Mouse (Mus musculus): ENCODE measurements around the gene Zdhhc1. TPM values are rescaled to one million over a fixed set of nuclear protein-coding genes. Genes with fewer than 3 reads are reported as not detected.

The Zdhhc1 gene
- polyA plus RNA-seq, 1 experiment, result 45.4 TPM

GRCm38 (mm10) chr8:105504617-105505016, 7.9 kb upstream of the Zdhhc1 start:
- Histone ChIP-seq H3K4me1 (ENCODE audit: control insufficient read depth, insufficient read depth, low read length) (peaks cover 1% of the 10 kb centered on the region; the same call in 1 of the 2 replicates), H3K27ac (ENCODE audit: control insufficient read depth, insufficient read depth, low read depth, low read length) (no peak overlapping the region), H3K4me3 (ENCODE audit: control insufficient read depth, low read depth, low read length) (no peak overlapping the region), H3K36me3 (ENCODE audit: control insufficient read depth, insufficient read depth, low read length) (no peaks in the 10 kb centered on the region), H3K27me3 (ENCODE audit: control insufficient read depth, insufficient read depth, low read length) (no peaks in the 10 kb centered on the region)
- no peak for TF ChIP-seq CTCF (IDR thresholded peaks at IDR 0.05; ENCODE audit: control insufficient read depth, insufficient read depth, insufficient replicate concordance, low read depth, low read length)
- TF ChIP-seq POLR2A (IDR thresholded peaks at IDR 0.05; ENCODE audit: control insufficient read depth, low read depth, low read length), result no peak

- no peaks in the 10 kb centered on the region for H3K27me3 ChIP-seq (ENCODE audit: control insufficient read depth, insufficient read depth, low read length)
- H3K27ac ChIP-seq (ENCODE audit: control insufficient read depth, insufficient read depth, low read depth, low read length), result no peak overlapping the region
- H3K4me1 ChIP-seq (ENCODE audit: control insufficient read depth, insufficient read depth, low read length), result peaks cover 5% of the 10 kb centered on the region
- TF ChIP-seq CTCF (IDR thresholded peaks at IDR 0.05; ENCODE audit: control insufficient read depth, insufficient read depth, insufficient replicate concordance, low read depth, low read length) (no peak), POLR2A (IDR thresholded peaks at IDR 0.05; ENCODE audit: control insufficient read depth, low read depth, low read length) (no peak)
- no peak overlapping the region for H3K4me3 ChIP-seq (ENCODE audit: control insufficient read depth, low read depth, low read length)
- H3K36me3 ChIP-seq (ENCODE audit: control insufficient read depth, insufficient read depth, low read length), result no peaks in the 10 kb centered on the region
These were observed 3.1 kb upstream of the Zdhhc1 start for GRCm38 (mm10) chr8:105499787-105500186.

DNA sequence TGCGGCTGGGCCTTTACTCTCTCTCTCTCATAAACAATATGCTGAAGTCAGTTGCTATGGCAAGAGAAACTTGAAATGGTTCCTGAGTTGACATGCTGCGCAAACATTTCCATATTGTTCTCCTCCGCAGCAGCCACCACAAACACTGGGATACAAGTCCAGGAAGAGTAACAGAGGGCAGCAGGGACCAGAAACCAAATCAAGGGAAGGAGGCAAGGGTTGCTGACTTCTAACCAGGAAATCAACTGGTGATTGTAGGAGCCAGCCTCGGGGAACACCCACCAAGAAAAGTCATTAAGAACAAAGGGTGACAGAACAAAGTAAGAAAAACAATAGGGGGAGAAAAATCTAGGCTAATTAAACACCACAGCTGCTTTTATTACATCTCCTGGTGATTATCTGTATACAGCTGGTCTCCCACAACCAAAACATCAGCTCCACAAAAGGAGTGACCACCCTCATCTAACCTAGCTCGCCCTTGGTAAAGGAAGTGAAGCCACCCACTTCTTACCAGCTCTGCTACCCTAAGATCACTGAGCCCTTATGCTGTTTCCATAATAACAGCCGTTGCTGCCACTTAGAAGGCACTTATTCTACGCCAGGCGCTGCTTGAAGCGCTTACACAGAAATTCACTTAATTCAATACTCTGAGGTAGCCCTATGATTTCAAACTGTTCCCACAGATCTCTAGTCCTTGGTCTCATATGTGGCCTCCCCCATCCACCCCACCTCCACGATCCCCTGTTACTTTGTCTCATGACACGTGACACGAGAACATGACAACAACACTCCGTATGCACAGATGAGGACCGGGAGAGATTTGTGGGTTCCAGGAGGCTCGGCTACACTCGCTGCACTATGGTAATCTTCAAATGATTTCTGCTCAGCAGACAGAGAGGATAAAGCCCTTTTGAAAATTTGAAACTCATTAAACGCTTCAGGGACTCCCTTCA, 1.1 kb downstream of the Zdhhc1 start:
- no peak for TF ChIP-seq POLR2A (IDR thresholded peaks at IDR 0.05; ENCODE audit: control insufficient read depth, low read depth, low read length)
- TF ChIP-seq CTCF (IDR thresholded peaks at IDR 0.05; ENCODE audit: control insufficient read depth, insufficient read depth, insufficient replicate concordance, low read depth, low read length), result no peak
- no peaks in the 10 kb centered on the region for H3K27me3 ChIP-seq (ENCODE audit: control insufficient read depth, insufficient read depth, low read length)
- H3K27ac ChIP-seq (ENCODE audit: control insufficient read depth, insufficient read depth, low read depth, low read length), result peak overlapping the region; percentile 95
- peak overlapping the region; percentile 96 for H3K4me3 ChIP-seq (ENCODE audit: control insufficient read depth, low read depth, low read length)
- H3K36me3 ChIP-seq (ENCODE audit: control insufficient read depth, insufficient read depth, low read length), result no peaks in the 10 kb centered on the region; the same call in 1 of the 2 replicates
- peaks cover 5% of the 10 kb centered on the region for H3K4me1 ChIP-seq (ENCODE audit: control insufficient read depth, insufficient read depth, low read length)

DNA sequence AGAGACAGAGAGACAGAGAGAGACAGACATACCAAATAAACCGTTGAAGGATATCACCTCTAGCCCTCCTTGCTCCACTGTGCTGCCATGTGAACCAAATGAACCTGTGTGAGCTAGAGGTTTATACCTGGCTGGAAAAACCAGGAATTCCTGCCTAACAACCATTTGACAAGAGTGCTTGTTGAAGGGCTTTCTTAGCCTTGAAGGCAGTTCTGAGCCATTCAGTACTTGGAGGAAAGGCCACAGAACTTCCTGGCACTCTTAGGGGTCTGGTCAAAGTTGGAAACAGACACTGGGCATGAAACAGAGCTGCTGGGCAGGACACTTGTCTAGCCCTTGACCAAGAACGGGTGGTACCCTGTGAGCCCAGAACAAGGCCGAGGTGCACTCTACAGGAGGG, 2.1 kb downstream of the Zdhhc1 start:
- H3K27ac ChIP-seq (ENCODE audit: control insufficient read depth, insufficient read depth, low read depth, low read length), result no peak overlapping the region
- H3K4me3 ChIP-seq (ENCODE audit: control insufficient read depth, low read depth, low read length), result no peak overlapping the region
- peaks cover 5% of the 10 kb centered on the region for H3K4me1 ChIP-seq (ENCODE audit: control insufficient read depth, insufficient read depth, low read length)
- H3K27me3 ChIP-seq (ENCODE audit: control insufficient read depth, insufficient read depth, low read length), result no peaks in the 10 kb centered on the region
- TF ChIP-seq POLR2A (IDR thresholded peaks at IDR 0.05; ENCODE audit: control insufficient read depth, low read depth, low read length), result no peak
- H3K36me3 ChIP-seq (ENCODE audit: control insufficient read depth, insufficient read depth, low read length), result no peaks in the 10 kb centered on the region; the same call in 1 of the 2 replicates

GRCm38 (mm10) chr8:105493495-105493894, 3.2 kb downstream of the Zdhhc1 start:
- Histone ChIP-seq H3K4me3 (ENCODE audit: control insufficient read depth, low read depth, low read length) (no peak overlapping the region), H3K27ac (ENCODE audit: control insufficient read depth, insufficient read depth, low read depth, low read length) (no peak overlapping the region)

GRCm38 (mm10) chr8:105489281-105489680, 7.4 kb downstream of the Zdhhc1 start:
- Histone ChIP-seq H3K27ac (ENCODE audit: control insufficient read depth, insufficient read depth, low read depth, low read length) (no peak overlapping the region), H3K36me3 (ENCODE audit: control insufficient read depth, insufficient read depth, low read length) (peaks cover 4% of the 10 kb centered on the region), H3K4me1 (ENCODE audit: control insufficient read depth, insufficient read depth, low read length) (no peaks in the 10 kb centered on the region), H3K27me3 (ENCODE audit: control insufficient read depth, insufficient read depth, low read length) (no peaks in the 10 kb centered on the region), H3K4me3 (ENCODE audit: control insufficient read depth, low read depth, low read length) (no peak overlapping the region)
- TF ChIP-seq CTCF (IDR thresholded peaks at IDR 0.05; ENCODE audit: control insufficient read depth, insufficient read depth, insufficient replicate concordance, low read depth, low read length) (no peak), POLR2A (IDR thresholded peaks at IDR 0.05; ENCODE audit: control insufficient read depth, low read depth, low read length) (no peak)

More at GRCm38 (mm10) chr8:105493495-105493894, 3.2 kb downstream of the Zdhhc1 start:
- no peak for TF ChIP-seq CTCF (IDR thresholded peaks at IDR 0.05; ENCODE audit: control insufficient read depth, insufficient read depth, insufficient replicate concordance, low read depth, low read length)
- TF ChIP-seq POLR2A (IDR thresholded peaks at IDR 0.05; ENCODE audit: control insufficient read depth, low read depth, low read length), result no peak
- Histone ChIP-seq H3K4me1 (ENCODE audit: control insufficient read depth, insufficient read depth, low read length) (peaks cover 5% of the 10 kb centered on the region), H3K36me3 (ENCODE audit: control insufficient read depth, insufficient read depth, low read length) (no peaks in the 10 kb centered on the region; the same call in 1 of the 2 replicates), H3K27me3 (ENCODE audit: control insufficient read depth, insufficient read depth, low read length) (no peaks in the 10 kb centered on the region)

GRCm38 (mm10) chr8:105488082-105488481, 8.6 kb downstream of the Zdhhc1 start:
- Histone ChIP-seq H3K27ac (ENCODE audit: control insufficient read depth, insufficient read depth, low read depth, low read length) (no peak overlapping the region), H3K4me3 (ENCODE audit: control insufficient read depth, low read depth, low read length) (no peak overlapping the region), H3K27me3 (ENCODE audit: control insufficient read depth, insufficient read depth, low read length) (no peaks in the 10 kb centered on the region), H3K4me1 (ENCODE audit: control insufficient read depth, insufficient read depth, low read length) (no peaks in the 10 kb centered on the region), H3K36me3 (ENCODE audit: control insufficient read depth, insufficient read depth, low read length) (peaks cover 4% of the 10 kb centered on the region)
- TF ChIP-seq POLR2A (IDR thresholded peaks at IDR 0.05; ENCODE audit: control insufficient read depth, low read depth, low read length) (no peak), CTCF (IDR thresholded peaks at IDR 0.05; ENCODE audit: control insufficient read depth, insufficient read depth, insufficient replicate concordance, low read depth, low read length) (no peak)

All from testis, adult 2 months (tissue).